13 mouse cellular contexts compared by ENCODE assay signal in the genomic region with DNA sequence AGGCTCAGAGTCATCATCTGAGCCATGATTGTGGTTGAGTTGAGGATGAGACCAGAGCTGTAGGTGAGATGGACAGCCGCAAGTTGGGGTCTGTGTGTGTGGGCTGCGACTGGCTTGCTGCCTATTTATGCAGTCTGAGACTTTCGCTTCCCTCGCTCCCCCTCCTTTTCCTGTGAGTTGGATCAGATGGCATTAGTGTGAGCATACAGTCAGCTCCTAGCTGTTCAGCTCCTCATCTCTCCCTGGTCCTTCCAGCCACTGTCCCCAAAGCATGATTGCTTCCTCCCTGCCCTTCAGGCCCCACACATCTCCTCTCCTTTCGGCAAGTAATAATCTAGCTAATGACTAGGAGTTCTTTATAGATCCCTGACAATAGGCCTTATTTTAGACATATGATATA. TPM values are rescaled to one million over a fixed set of nuclear protein-coding genes. Genes with fewer than 3 reads are reported as not detected.
DNase-seq lines count a peak whose midpoint lies in the region; ATAC-seq and TF ChIP-seq lines count a peak whose summit lies in the region.
"Not testable (repeated sequence)": the region's sequence is repeated elsewhere in the genome, so short reads cannot be mapped to it uniquely, and the experiment has no call there.
"Had no signal": no experiment of that assay in that cellular context is flagged by ENCODE, and none has a peak within 500 bp of the region (broad histone marks: within the 10 kb centered on the region; RNA-seq: fewer than 3 reads in every experiment).

A gene (minus strand): TSS at position 101 of the 400 bp plus-strand sequence.

- not testable (repeated sequence) for H3K9ac ChIP-seq in embryonic facial prominence, embryonic 15.5 days; heart, embryonic 14.5 days (ENCODE audit: low read length); intestine, postnatal 0 days (ENCODE audit: low read depth, low read length); lung, embryonic 15.5 days; stomach, embryonic 15.5 days

- not testable (repeated sequence) for H3K27ac ChIP-seq in embryonic facial prominence, embryonic 15.5 days (replicated peaks); heart, embryonic 14.5 days (replicated peaks in 1 of 2; ENCODE audit: control insufficient read depth in 1 of 2, insufficient read depth in 1 of 2, low read depth in 2 of 2, low read length in 2 of 2); intestine, postnatal 0 days (ENCODE audit: low read depth, low read length); lung, embryonic 15.5 days; stomach, embryonic 15.5 days

- no CpG with 5 or more reads among the region's 5 CpGs for WGBS in embryonic facial prominence, embryonic 15.5 days
- no CpG with 5 or more reads among the region's 5 CpGs for WGBS in heart, embryonic 14.5 days
- WGBS in intestine, postnatal 0 days: no CpG with 5 or more reads among the region's 5 CpGs
- WGBS in large intestine, adult 2 months: no CpG with 5 or more reads among the region's 5 CpGs
- no CpG with 5 or more reads among the region's 5 CpGs for WGBS in lung, embryonic 15.5 days
- WGBS in stomach, embryonic 15.5 days: no CpG with 5 or more reads among the region's 5 CpGs

- not testable (repeated sequence) for H3K4me1 ChIP-seq in embryonic facial prominence, embryonic 15.5 days; heart, embryonic 14.5 days (ENCODE audit: control insufficient read depth in 2 of 2, insufficient read depth in 2 of 2, low read length in 2 of 2); intestine, postnatal 0 days (replicated peaks; ENCODE audit: control insufficient read depth, insufficient read depth, low read length); lung, embryonic 15.5 days; stomach, embryonic 15.5 days

- not testable (repeated sequence) for ATAC-seq in embryonic facial prominence, embryonic 15.5 days (ENCODE audit: insufficient number of reproducible peaks, low FRiP score, low TSS enrichment, low read depth); heart, embryonic 14.5 days (ENCODE audit: insufficient number of reproducible peaks, insufficient read depth, low FRiP score, low read depth); intestine, postnatal 0 days; lung, embryonic 15.5 days (ENCODE audit: borderline replicate concordance, extremely low read depth, low FRiP score, low TSS enrichment); stomach, embryonic 15.5 days (ENCODE audit: insufficient read depth, low FRiP score, low read depth)

- H3K9me3 ChIP-seq in embryonic facial prominence, embryonic 15.5 days (replicated peaks); heart, embryonic 14.5 days (ENCODE audit: control insufficient read depth, low read length); intestine, postnatal 0 days (ENCODE audit: control insufficient read depth); lung, embryonic 15.5 days; stomach, embryonic 15.5 days: not testable (repeated sequence)

- not testable (repeated sequence) for H3K36me3 ChIP-seq in embryonic facial prominence, embryonic 15.5 days; heart, embryonic 14.5 days (ENCODE audit: control insufficient read depth, insufficient read depth, low read length); intestine, postnatal 0 days (ENCODE audit: control insufficient read depth, insufficient read depth); lung, embryonic 15.5 days; stomach, embryonic 15.5 days

- not testable (repeated sequence) for H3K27me3 ChIP-seq in embryonic facial prominence, embryonic 15.5 days; heart, embryonic 14.5 days (ENCODE audit: control insufficient read depth, insufficient read depth, low read length); intestine, postnatal 0 days (replicated peaks; ENCODE audit: control insufficient read depth, insufficient read depth, low read length); lung, embryonic 15.5 days; stomach, embryonic 15.5 days (replicated peaks)

- not testable (repeated sequence) for TF ChIP-seq CTCF in intestine, postnatal 0 days (IDR thresholded peaks at IDR 0.05; ENCODE audit: low read depth)

- not testable (repeated sequence) for H3K4me3 ChIP-seq in embryonic facial prominence, embryonic 15.5 days (replicated peaks); heart, embryonic 14.5 days (ENCODE audit: control insufficient read depth in 1 of 2, insufficient read depth in 1 of 2, low read depth in 1 of 2, low read length in 2 of 2); intestine, postnatal 0 days (ENCODE audit: low read depth, low read length); lung, embryonic 15.5 days; stomach, embryonic 15.5 days (replicated peaks)

- not testable (repeated sequence) for DNase-seq in heart, postnatal 25 days (ENCODE audit: low spot score); large intestine, adult 2 months (ENCODE audit: low read depth, low spot score)

- intact Hi-C loops in heart, postnatal 25 days (cut with DNase I): not testable (repeated sequence)

- H3K4me2 ChIP-seq in embryonic facial prominence, embryonic 15.5 days (replicated peaks); heart, embryonic 14.5 days (ENCODE audit: low read length); intestine, postnatal 0 days (replicated peaks; ENCODE audit: low read depth); lung, embryonic 15.5 days; stomach, embryonic 15.5 days: not testable (repeated sequence)

RNA-seq across cellular contexts. Expression of the gene that starts here (rescaled TPM):
- 98.7 and 109 TPM in 2 replicates for polyA plus RNA-seq in embryonic facial prominence, embryonic 15.5 days (2015; fragmentation: Nextera tagmentation; extraction: Ambion mirVana)
- 28.2 and 39.6 TPM in 2 replicates for polyA plus RNA-seq in heart, embryonic 14.5 days (2014; fragmentation: Nextera tagmentation; extraction: Ambion mirVana)
- total RNA-seq in heart, postnatal 25 days (2021): 10 to 100 TPM; 44.2 to 54.6 TPM
- 70.3 and 73.7 TPM in 2 replicates for polyA plus RNA-seq in intestine, postnatal 0 days (2015; fragmentation: Nextera tagmentation; extraction: Ambion mirVana)
- polyA plus RNA-seq in large intestine, adult 2 months (2012; rRNA removed): 75.8 and 122 TPM in 2 replicates
- polyA plus RNA-seq in lung, embryonic 15.5 days (2015; fragmentation: Nextera tagmentation; extraction: Ambion mirVana): 72.9 and 77.9 TPM in 2 replicates
- polyA plus RNA-seq in stomach, embryonic 15.5 days (2015; fragmentation: Nextera tagmentation; extraction: Ambion mirVana): 41.8 and 47.0 TPM in 2 replicates
- total RNA-seq: layer of hippocampus, postnatal 25 days; MEL had no signal
- polyA plus RNA-seq: C2C12; inflammation-experienced regulatory T-cells, adult 6 months; limb, embryonic 10.5 days; macrophage had no signal
